Mouse (Mus musculus) midbrain, embryonic 11.5 days (tissue): Measurements from ENCODE around the gene Rere. TPM values are rescaled to one million over a fixed set of nuclear protein-coding genes. Genes with fewer than 3 reads are reported as not detected.

Source experiments
- ATAC-seq: fragments of 200-750 bp; cut with Nextera tagmentation; 2 replicates; pipeline ENCODE4 v1.8.0; 2017; ENCODE audit warnings: moderate TSS enrichment, moderate library complexity; ENCODE audit not compliant: low FRiP score
- DNase-seq: peaks from one replicate; pipeline ENCODE4 v3.0.0; 2015; ENCODE audit warnings: low spot score; ENCODE audit errors: missing footprints
- H3K27ac ChIP-seq: fragments of 300-500 bp; sonication (generic); 2 replicates; pipeline ENCODE4 v1.5.1; 2014; ENCODE audit warnings: low read depth, low read length
- H3K27me3 ChIP-seq: fragments of 300-500 bp; sonication (generic); 2 replicates; pipeline ENCODE4 v1.6.1; 2014; ENCODE audit warnings: mild to moderate bottlenecking, low read length, moderate library complexity, mixed read lengths; ENCODE audit not compliant: control insufficient read depth, insufficient read depth
- H3K36me3 ChIP-seq: fragments of 300-500 bp; sonication (generic); 2 replicates; pipeline ENCODE4 v1.6.1; 2014; ENCODE audit warnings: mild to moderate bottlenecking, low read length, moderate library complexity, mixed read lengths; ENCODE audit not compliant: control insufficient read depth, insufficient read depth
- H3K4me1 ChIP-seq: fragments of 300-500 bp; sonication (generic); 2 replicates; pipeline ENCODE4 v1.6.1; 2014; ENCODE audit warnings: low read length; ENCODE audit not compliant: control insufficient read depth, insufficient read depth
- H3K4me2 ChIP-seq: fragments of 300-500 bp; sonication (generic); 2 replicates; pipeline ENCODE4 v1.6.1; 2014; ENCODE audit warnings: mild to moderate bottlenecking, moderate library complexity
- H3K4me3 ChIP-seq: fragments of 300-500 bp; sonication (generic); 2 replicates; pipeline ENCODE4 v1.5.1; 2014; ENCODE audit warnings: low read depth, low read length
- H3K9ac ChIP-seq: fragments of 300-500 bp; sonication (generic); 2 replicates; pipeline ENCODE4 v1.6.1; 2014; ENCODE audit warnings: low read length
- H3K9me3 ChIP-seq: fragments of 300-500 bp; sonication (generic); 2 replicates; pipeline ENCODE4 v1.6.1; 2016; ENCODE audit warnings: low read length; ENCODE audit not compliant: control insufficient read depth
- WGBS: fragments of 180-500 bp; shearing (Covaris S2); extraction: QIAGEN DNeasy Blood & Tissue Kit; methylation state at CpG from one replicate; pipeline ENCODE4 v1.1.7; 2014; 5-methylcytosine and 5-hydroxymethylcytosine counted together
- polyA plus RNA-seq: library from polyadenylated mRNA; unstranded; fragments of >200 nt; fragmentation: Nextera tagmentation; extraction: Ambion mirVana; gene quantifications from 2 replicates; pipeline ENCODE4 v1.2.1, GENCODE M21; 2014

Rere gene
- polyA plus RNA-seq, 1 experiment from 2014 or later, result 34.2 TPM

GRCm38 (mm10) chr4:150613715-150614114, 332.3 kb downstream of the Rere start:
- H3K27me3 ChIP-seq, result no peaks in the 10 kb centered on the region
- no peaks in the 10 kb centered on the region for H3K9me3 ChIP-seq
- no peak overlapping the region for H3K27ac ChIP-seq
- H3K4me3 ChIP-seq, result no peak overlapping the region
- H3K4me1 ChIP-seq, result no peaks in the 10 kb centered on the region; the same call in 1 of the 2 replicates
- H3K36me3 ChIP-seq, result peaks cover 42% of the 10 kb centered on the region
- ATAC-seq (no peak), DNase-seq (no peak)
- WGBS, result 92% methylated on average over 7 of the region's 7 CpGs
- no peak overlapping the region for H3K9ac ChIP-seq
- H3K4me2 ChIP-seq, result no peak overlapping the region

- Histone ChIP-seq H3K36me3 (peaks cover 42% of the 10 kb centered on the region), H3K9ac (no peak overlapping the region), H3K4me2 (no peak overlapping the region), H3K4me1 (no peaks in the 10 kb centered on the region; the same call in 1 of the 2 replicates), H3K27me3 (no peaks in the 10 kb centered on the region), H3K4me3 (no peak overlapping the region), H3K9me3 (no peaks in the 10 kb centered on the region), H3K27ac (no peak overlapping the region)
- DNase-seq (no peak), ATAC-seq (no peak)
- WGBS, result 88% methylated on average over 12 of the region's 12 CpGs
Observed at GRCm38 (mm10) chr4:150615251-150616028, 334.0 kb downstream of the Rere start.

GRCm38 (mm10) chr4:150616029-150616420, 334.6 kb downstream of the Rere start:
- Histone ChIP-seq H3K4me3 (no peak overlapping the region), H3K9ac (no peak overlapping the region), H3K36me3 (peaks cover 42% of the 10 kb centered on the region), H3K4me2 (no peak overlapping the region), H3K27ac (no peak overlapping the region), H3K27me3 (no peaks in the 10 kb centered on the region), H3K9me3 (no peaks in the 10 kb centered on the region), H3K4me1 (no peaks in the 10 kb centered on the region; the same call in 1 of the 2 replicates)
- 92% methylated on average over 13 of the region's 13 CpGs for WGBS
- no peak for ATAC-seq
- DNase-seq, result no peak

- H3K36me3 ChIP-seq, result peaks cover 38% of the 10 kb centered on the region
- WGBS, result 93% methylated on average over 20 of the region's 20 CpGs
- H3K4me3 ChIP-seq, result no peak overlapping the region
- H3K27ac ChIP-seq, result no peak overlapping the region
- no peaks in the 10 kb centered on the region for H3K9me3 ChIP-seq
- H3K4me2 ChIP-seq, result no peak overlapping the region
- H3K9ac ChIP-seq, result no peak overlapping the region
- no peak for ATAC-seq
- H3K27me3 ChIP-seq, result no peaks in the 10 kb centered on the region
- no peak for DNase-seq
- H3K4me1 ChIP-seq, result no peaks in the 10 kb centered on the region; the same call in 1 of the 2 replicates
Observed at GRCm38 (mm10) chr4:150616841-150617240, 335.4 kb downstream of the Rere start.

GRCm38 (mm10) chr4:150619011-150619410, 337.6 kb downstream of the Rere start:
- Histone ChIP-seq H3K27ac (no peak overlapping the region), H3K36me3 (peaks cover 28% of the 10 kb centered on the region)
- ATAC-seq, result no peak

GRCm38 (mm10) chr4:150622641-150623040, 341.2 kb downstream of the Rere start:
- no peaks in the 10 kb centered on the region for H3K9me3 ChIP-seq
- no peak overlapping the region for H3K4me2 ChIP-seq
- H3K9ac ChIP-seq, result no peak overlapping the region
- peaks cover 3% of the 10 kb centered on the region for H3K36me3 ChIP-seq
- H3K27ac ChIP-seq, result no peak overlapping the region
- WGBS, result 92% methylated on average over 13 of the region's 13 CpGs
- H3K4me1 ChIP-seq, result no peaks in the 10 kb centered on the region
- no peak for ATAC-seq
- DNase-seq, result no peak
- no peaks in the 10 kb centered on the region for H3K27me3 ChIP-seq
- no peak overlapping the region for H3K4me3 ChIP-seq

More at GRCm38 (mm10) chr4:150619011-150619410, 337.6 kb downstream of the Rere start:
- Histone ChIP-seq H3K4me1 (no peaks in the 10 kb centered on the region; the same call in 1 of the 2 replicates), H3K4me3 (no peak overlapping the region), H3K4me2 (no peak overlapping the region), H3K27me3 (no peaks in the 10 kb centered on the region), H3K9me3 (no peaks in the 10 kb centered on the region), H3K9ac (no peak overlapping the region)
- 89% methylated on average over 7 of the region's 7 CpGs for WGBS
- no peak for DNase-seq

GRCm38 (mm10) chr4:150624214-150624823, 342.9 kb downstream of the Rere start:
- ATAC-seq (no peak), DNase-seq (no peak)
- Histone ChIP-seq H3K36me3 (no peaks in the 10 kb centered on the region; the same call in 1 of the 2 replicates), H3K27me3 (no peaks in the 10 kb centered on the region), H3K9me3 (no peaks in the 10 kb centered on the region), H3K4me3 (no peak overlapping the region), H3K4me1 (no peaks in the 10 kb centered on the region), H3K27ac (no peak overlapping the region), H3K4me2 (no peak overlapping the region), H3K9ac (no peak overlapping the region)
- WGBS, result 72% methylated on average over 11 of the region's 11 CpGs

GRCm38 (mm10) chr4:150624933-150625332, 343.5 kb downstream of the Rere start:
- WGBS, result 79% methylated on average over 4 of the region's 4 CpGs
- no peak for ATAC-seq

GRCm38 (mm10) chr4:150625425-150625824, 344.0 kb downstream of the Rere start:
- WGBS, result 36% methylated on average over 1 of the region's 1 CpGs
- Histone ChIP-seq H3K4me2 (no peak overlapping the region), H3K9ac (no peak overlapping the region), H3K4me3 (no peak overlapping the region), H3K9me3 (no peaks in the 10 kb centered on the region), H3K27ac (no peak overlapping the region), H3K36me3 (no peaks in the 10 kb centered on the region; the same call in 1 of the 2 replicates), H3K4me1 (no peaks in the 10 kb centered on the region), H3K27me3 (no peaks in the 10 kb centered on the region)
- ATAC-seq (peak; percentile 77), DNase-seq (peak; percentile 94)

More at GRCm38 (mm10) chr4:150624933-150625332, 343.5 kb downstream of the Rere start:
- no peaks in the 10 kb centered on the region for H3K4me1 ChIP-seq
- DNase-seq, result no peak
- no peaks in the 10 kb centered on the region for H3K27me3 ChIP-seq
- H3K27ac ChIP-seq, result no peak overlapping the region
- no peaks in the 10 kb centered on the region for H3K9me3 ChIP-seq
- no peak overlapping the region for H3K4me3 ChIP-seq
- no peak overlapping the region for H3K4me2 ChIP-seq
- no peak overlapping the region for H3K9ac ChIP-seq
- H3K36me3 ChIP-seq, result no peaks in the 10 kb centered on the region; the same call in 1 of the 2 replicates
